Mouse (Mus musculus) T-helper 17 cell (primary cell): ENCODE data around the gene Cotl1.

Experiments used
- in situ Hi-C, 2 experiments: fragments of 300-600 bp; cut with MboI, MseI; formaldehyde crosslinking; loops; 1 replicate in 1 of 2; 2 replicates in 1 of 2; pipeline ENCODE4 v1.15.1; 2025; ENCODE audit warnings: high pct_unique_total_duplicates in 2 of 2

Gene Cotl1

GRCm38 (mm10) chr8:119838983-119839340 lies 1.4 kb downstream of the Cotl1 start:
- in situ Hi-C loops, result no loop called here

GRCm38 (mm10) chr8:119838100-119838982 lies 2.0 kb downstream of the Cotl1 start:
- in situ Hi-C loops, result no loop called here

DNA sequence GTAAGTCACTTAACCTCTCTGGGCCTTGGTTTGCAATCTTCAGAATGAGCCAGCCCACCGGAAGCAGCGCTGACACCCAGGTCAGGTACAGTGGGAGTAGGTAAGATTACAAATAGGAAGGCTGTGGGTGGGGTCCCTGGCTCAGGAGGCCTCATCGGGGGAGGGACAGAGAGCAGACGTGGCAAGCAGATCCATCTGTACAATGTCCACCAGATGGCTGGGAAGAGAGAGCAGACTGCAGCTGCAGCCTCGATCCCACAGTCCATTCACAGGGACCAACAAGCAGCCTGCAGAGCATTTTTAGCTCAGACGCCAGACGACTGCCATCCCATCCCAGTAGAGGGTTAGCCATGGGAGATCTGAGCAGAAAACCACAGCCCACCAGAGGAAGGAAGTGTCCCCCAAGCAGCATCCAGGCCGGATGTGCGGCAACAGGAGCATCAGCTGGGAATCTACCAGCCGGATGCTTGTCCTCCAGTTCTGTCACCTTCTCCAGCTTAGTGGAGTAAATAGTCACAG lies 2.7 kb downstream of the Cotl1 start:
- in situ Hi-C loops, result no loop called here

GRCm38 (mm10) chr8:119836831-119837230 lies 3.5 kb downstream of the Cotl1 start:
- in situ Hi-C loops, result no loop called here

DNA sequence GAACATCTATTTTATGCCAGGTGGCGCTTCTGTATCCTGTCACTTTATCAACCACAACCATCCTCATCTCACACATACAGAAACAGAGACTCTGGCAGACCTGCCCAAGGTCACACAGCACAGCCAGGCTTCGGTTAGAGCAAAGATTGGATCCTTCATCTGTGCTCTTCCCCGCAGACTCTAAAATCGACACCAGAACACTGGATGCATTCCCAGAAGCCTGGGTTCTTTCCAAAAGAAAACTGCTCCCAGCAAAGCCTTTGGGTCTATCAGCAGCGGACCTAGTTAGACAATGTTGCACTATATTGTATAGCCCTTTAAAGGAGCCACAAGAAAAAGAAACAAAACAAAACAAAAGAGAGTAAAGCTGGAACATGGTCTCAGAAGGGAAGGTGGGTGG lies 5.1 kb downstream of the Cotl1 start:
- in situ Hi-C loops, result no loop called here

DNA sequence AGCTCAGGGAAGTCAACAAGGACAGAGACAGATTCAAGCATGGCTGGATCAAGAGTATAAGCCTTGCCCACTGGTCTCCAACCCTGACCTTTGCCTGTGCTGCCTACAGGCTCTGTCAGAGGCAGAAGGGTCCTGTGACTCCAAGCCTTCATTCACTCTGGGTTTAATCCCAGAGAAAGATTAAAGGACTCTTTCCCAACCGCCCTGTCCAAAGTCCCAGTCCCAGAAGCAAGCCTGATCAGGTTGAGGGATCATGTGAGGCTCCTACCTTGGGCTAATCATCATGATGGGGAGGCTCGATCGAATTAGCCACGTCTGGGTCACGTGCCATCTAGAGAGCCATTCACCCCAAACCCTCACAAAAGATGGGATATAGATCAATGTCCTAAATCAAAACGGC lies 5.7 kb downstream of the Cotl1 start:
- in situ Hi-C loops, result no loop called here

- in situ Hi-C loops, result no loop called here
Measured at GRCm38 (mm10) chr8:119832931-119833330, 7.4 kb downstream of the Cotl1 start.

GRCm38 (mm10) chr8:119832101-119832617 lies 8.2 kb downstream of the Cotl1 start:
- in situ Hi-C loops, result no loop called here

- in situ Hi-C loops, result no loop called here
Measured at GRCm38 (mm10) chr8:119831336-119831995, 8.9 kb downstream of the Cotl1 start.

GRCm38 (mm10) chr8:119830589-119830988 lies 9.8 kb downstream of the Cotl1 start:
- in situ Hi-C loops, result no loop called here

GRCm38 (mm10) chr8:119829870-119830580 lies 10.3 kb downstream of the Cotl1 start:
- in situ Hi-C loops, result no loop called here

GRCm38 (mm10) chr8:119829420-119829819 lies 10.9 kb downstream of the Cotl1 start:
- in situ Hi-C loops, result no loop called here

- in situ Hi-C loops, result no loop called here
Measured at GRCm38 (mm10) chr8:119829015-119829414, 11.3 kb downstream of the Cotl1 start.

DNA sequence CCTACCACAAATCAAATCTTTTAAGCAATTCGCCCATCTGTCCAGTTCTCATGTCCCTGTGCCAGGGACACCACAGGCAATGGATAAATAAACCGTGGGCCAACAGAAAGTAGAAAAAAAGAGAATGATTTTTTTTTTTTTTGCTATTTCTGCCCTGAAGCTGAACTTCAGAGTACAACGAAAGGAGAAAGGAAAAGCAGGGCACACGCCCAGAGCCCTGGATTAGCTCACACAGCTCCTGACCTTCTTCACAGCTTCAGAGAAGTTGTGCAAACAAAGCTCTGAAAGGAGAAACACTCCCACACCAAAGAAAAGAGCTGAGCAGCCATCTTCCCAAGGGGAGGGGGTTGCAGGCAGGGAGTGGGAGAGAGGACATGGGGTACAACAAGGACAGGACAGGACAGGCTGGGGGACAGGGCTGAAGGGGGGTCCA lies 12.6 kb downstream of the Cotl1 start:
- in situ Hi-C loops, result no loop called here

DNA sequence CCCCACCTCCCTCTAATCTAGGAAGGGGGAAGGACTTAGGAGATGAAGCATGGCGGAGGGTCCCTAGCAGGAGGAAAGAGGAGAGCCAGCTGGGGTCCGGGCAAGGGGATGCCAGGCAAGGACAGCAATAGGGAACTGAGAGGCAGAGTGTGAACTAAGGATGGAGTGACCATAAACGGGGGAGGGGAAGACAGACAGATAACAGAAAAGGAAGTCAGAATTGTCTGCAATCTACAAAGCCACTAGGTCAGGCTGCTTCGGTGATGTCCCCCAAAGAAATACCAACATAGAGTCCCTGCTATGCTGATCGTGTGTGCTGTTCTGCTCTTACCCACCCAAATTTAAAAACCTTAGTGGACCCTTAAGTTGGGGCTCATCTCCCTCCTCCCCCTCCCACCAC lies 13.4 kb downstream of the Cotl1 start:
- in situ Hi-C loops, result no loop called here

- in situ Hi-C loops, result no loop called here
Measured at GRCm38 (mm10) chr8:119825950-119826730, 14.2 kb downstream of the Cotl1 start.

GRCm38 (mm10) chr8:119824809-119825273 lies 15.5 kb downstream of the Cotl1 start:
- in situ Hi-C loops, result no loop called here

- in situ Hi-C loops, result no loop called here
Measured at GRCm38 (mm10) chr8:119824100-119824499, 16.2 kb downstream of the Cotl1 start.

- in situ Hi-C loops, result no loop called here
Measured at GRCm38 (mm10) chr8:119823278-119823677, 17.1 kb downstream of the Cotl1 start.

GRCm38 (mm10) chr8:119821691-119822090 lies 18.7 kb downstream of the Cotl1 start:
- in situ Hi-C loops, result no loop called here

DNA sequence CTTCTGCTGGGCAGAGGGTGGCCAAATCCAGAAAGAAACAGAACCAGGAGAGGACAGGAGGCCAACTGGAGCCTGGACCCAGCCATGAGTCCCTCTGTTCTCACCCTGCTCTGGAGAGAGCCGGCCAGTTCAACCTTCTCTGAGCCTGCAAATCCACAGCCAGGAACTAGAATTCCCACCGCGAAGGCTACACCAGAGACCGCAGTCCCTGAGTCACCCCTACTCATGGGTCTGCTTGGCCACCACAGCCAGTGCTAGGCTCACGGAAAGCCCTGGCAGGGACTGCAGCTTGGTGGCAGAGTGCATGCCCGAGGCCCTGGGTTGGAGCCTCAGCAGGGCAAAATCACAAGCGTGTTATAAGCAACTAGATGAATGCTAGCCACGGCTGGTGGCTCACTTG lies 20.4 kb downstream of the Cotl1 start:
- in situ Hi-C loops, result no loop called here
